ENCODE assay signal across 22 mouse cellular contexts in genomic region chr7:112133277-112133676, GRCm38 (mm10). TPM values are rescaled to one million over a fixed set of nuclear protein-coding genes. Genes with fewer than 3 reads are reported as not detected.
DNase-seq lines count a peak whose midpoint lies in the region; ATAC-seq and TF ChIP-seq lines count a peak whose summit lies in the region.
"Had no signal": no experiment of that assay in that cellular context is flagged by ENCODE, and none has a peak within 500 bp of the region (broad histone marks: within the 10 kb centered on the region; RNA-seq: fewer than 3 reads in every experiment).

No protein-coding gene starts in this region.

- no peak for DNase-seq in cerebellum, adult 2 months
- DNase-seq in cerebellum, adult 11 months = no peak
- no peak for DNase-seq in hindbrain, postnatal 0 days (ENCODE audit: low spot score)
- no peak for DNase-seq in hindbrain, embryonic 10.5 days (ENCODE audit: low spot score)
- DNase-seq in liver, postnatal 0 days = no peak
- no peak for DNase-seq in liver, embryonic 11.5 days (ENCODE audit: low spot score)
- DNase-seq in induced T-regulatory cell, adult 2 months (ENCODE audit: low read depth) = peak; percentile 57
- no peak for DNase-seq in adrenal gland, adult 8-10 months
- DNase-seq: adrenal gland, postnatal 25 days; cerebellum, adult 8-10 months; gastrocnemius, postnatal 14 days; heart, adult 18-20 months; heart, postnatal 4 days; kidney, adult 8-10 months; kidney, postnatal 4 days; right cerebral cortex, adult 18-20 months had no signal

- no peak for TF ChIP-seq POLR2A in cerebellum, adult 2 months (IDR thresholded peaks at IDR 0.05; ENCODE audit: borderline replicate concordance, insufficient read depth, low read length)

- no peak overlapping the region for H3K9ac ChIP-seq in hindbrain, postnatal 0 days (replicated peaks; ENCODE audit: low read length)
- no peak overlapping the region for H3K9ac ChIP-seq in liver, postnatal 0 days (replicated peaks)
- H3K9ac ChIP-seq in liver, embryonic 11.5 days (ENCODE audit: low read depth, low read length) = no peak overlapping the region
- H3K9ac ChIP-seq: heart, embryonic 15.5 days; limb, embryonic 13.5 days; neural tube, embryonic 12.5 days had no signal

- H3K36me3 ChIP-seq in hindbrain, postnatal 0 days (ENCODE audit: insufficient read depth, low read length) = no peaks in the 10 kb centered on the region
- no peaks in the 10 kb centered on the region for H3K36me3 ChIP-seq in hindbrain, embryonic 10.5 days
- no peaks in the 10 kb centered on the region for H3K36me3 ChIP-seq in liver, postnatal 0 days (replicated peaks; ENCODE audit: insufficient read depth, low read length)
- H3K36me3 ChIP-seq in liver, embryonic 11.5 days (ENCODE audit: control insufficient read depth, insufficient read depth, low read length) = no peaks in the 10 kb centered on the region
- H3K36me3 ChIP-seq: heart, embryonic 15.5 days; limb, embryonic 13.5 days; neural tube, embryonic 12.5 days had no signal

- ATAC-seq in hindbrain, postnatal 0 days = no peak
- no peak for ATAC-seq in liver, postnatal 0 days
- ATAC-seq in liver, embryonic 11.5 days (replicated peaks; ENCODE audit: low FRiP score) = no peak
- ATAC-seq: hindbrain, embryonic 16.5 days; Patski had no signal

- no peak overlapping the region for H3K4me2 ChIP-seq in hindbrain, postnatal 0 days (ENCODE audit: low read depth, low read length)
- no peak overlapping the region for H3K4me2 ChIP-seq in liver, postnatal 0 days (ENCODE audit: low read depth, low read length)
- H3K4me2 ChIP-seq in liver, embryonic 11.5 days = no peak overlapping the region
- H3K4me2 ChIP-seq: heart, embryonic 15.5 days; limb, embryonic 13.5 days; midbrain, embryonic 11.5 days; neural tube, embryonic 12.5 days had no signal

- TF ChIP-seq CTCF in cerebellum, adult 2 months (IDR thresholded peaks at IDR 0.05; ENCODE audit: borderline replicate concordance, insufficient read depth, low read depth, low read length) = 0 out of 2 replicates have a peak, but pooled peaks have one; percentile 30
- peak; percentile 62 for TF ChIP-seq CTCF in hindbrain, postnatal 0 days (IDR thresholded peaks at IDR 0.05; ENCODE audit: low read depth)
- peak; percentile 23; the same call in 1 of the 2 replicates for TF ChIP-seq CTCF in liver, postnatal 0 days (IDR thresholded peaks at IDR 0.05; ENCODE audit: low read depth)

- H3K27me3 ChIP-seq in cerebellum, adult 2 months (ENCODE audit: control insufficient read depth, insufficient read depth, low read length) = no peaks in the 10 kb centered on the region
- H3K27me3 ChIP-seq in hindbrain, postnatal 0 days (ENCODE audit: insufficient read depth, low read length) = no peaks in the 10 kb centered on the region
- H3K27me3 ChIP-seq in hindbrain, embryonic 10.5 days (ENCODE audit: insufficient read depth, poor library complexity, severe bottlenecking) = no peaks in the 10 kb centered on the region
- no peaks in the 10 kb centered on the region for H3K27me3 ChIP-seq in liver, postnatal 0 days (ENCODE audit: insufficient read depth, low read length)
- H3K27me3 ChIP-seq in liver, embryonic 11.5 days (replicated peaks; ENCODE audit: control insufficient read depth, insufficient read depth, low read length) = no peaks in the 10 kb centered on the region
- H3K27me3 ChIP-seq: heart, embryonic 15.5 days; limb, embryonic 13.5 days; neural tube, embryonic 12.5 days; Patski had no signal

- TF ChIP-seq EP300 in liver, postnatal 0 days (IDR thresholded peaks at IDR 0.05; ENCODE audit: low read depth) = no peak

- H3K4me1 ChIP-seq in cerebellum, adult 2 months (ENCODE audit: control insufficient read depth, insufficient read depth, low read length) = peaks cover 20% of the 10 kb centered on the region
- peaks cover 4% of the 10 kb centered on the region; the same call in 1 of the 2 replicates for H3K4me1 ChIP-seq in hindbrain, postnatal 0 days (ENCODE audit: insufficient read depth, low read length)
- peaks cover 13% of the 10 kb centered on the region; the same call in 1 of the 2 replicates for H3K4me1 ChIP-seq in hindbrain, embryonic 10.5 days (replicated peaks)
- H3K4me1 ChIP-seq in liver, postnatal 0 days (ENCODE audit: insufficient read depth) = no peaks in the 10 kb centered on the region; the same call in 1 of the 2 replicates
- no peaks in the 10 kb centered on the region for H3K4me1 ChIP-seq in liver, embryonic 11.5 days (replicated peaks; ENCODE audit: control insufficient read depth, insufficient read depth, low read length)
- H3K4me1 ChIP-seq: neural tube, embryonic 12.5 days had no signal

- H3K9me3 ChIP-seq in hindbrain, postnatal 0 days (ENCODE audit: low read length) = no peaks in the 10 kb centered on the region
- H3K9me3 ChIP-seq in hindbrain, embryonic 10.5 days = no peaks in the 10 kb centered on the region
- no peaks in the 10 kb centered on the region for H3K9me3 ChIP-seq in liver, postnatal 0 days (ENCODE audit: low read length)
- no peaks in the 10 kb centered on the region for H3K9me3 ChIP-seq in liver, embryonic 11.5 days (ENCODE audit: control insufficient read depth, low read length)
- H3K9me3 ChIP-seq: heart, embryonic 15.5 days; limb, embryonic 13.5 days; neural tube, embryonic 12.5 days had no signal

- H3K4me3 ChIP-seq in cerebellum, adult 2 months (replicated peaks; ENCODE audit: insufficient read depth, low read depth, low read length) = no peak overlapping the region
- no peak overlapping the region for H3K4me3 ChIP-seq in hindbrain, postnatal 0 days (ENCODE audit: low read length)
- H3K4me3 ChIP-seq in hindbrain, embryonic 10.5 days = no peak overlapping the region
- no peak overlapping the region for H3K4me3 ChIP-seq in liver, postnatal 0 days (ENCODE audit: low read depth, low read length)
- H3K4me3 ChIP-seq in liver, embryonic 11.5 days (ENCODE audit: low read depth, low read length) = no peak overlapping the region
- H3K4me3 ChIP-seq: heart, embryonic 15.5 days; limb, embryonic 13.5 days; neural tube, embryonic 12.5 days had no signal

- WGBS in cerebellum, adult 2 months = 92% methylated on average over 5 of the region's 5 CpGs
- 83% methylated on average over 5 of the region's 5 CpGs for WGBS in hindbrain, postnatal 0 days
- 92% methylated on average over 5 of the region's 5 CpGs for WGBS in hindbrain, embryonic 10.5 days
- 81% methylated on average over 5 of the region's 5 CpGs for WGBS in liver, postnatal 0 days (ENCODE audit: insufficient replicate concordance)
- 86% methylated on average over 5 of the region's 5 CpGs for WGBS in liver, embryonic 11.5 days

- no peak overlapping the region for H3K27ac ChIP-seq in cerebellum, adult 2 months (ENCODE audit: insufficient read depth, low read length)
- no peak overlapping the region for H3K27ac ChIP-seq in hindbrain, postnatal 0 days
- no peak overlapping the region for H3K27ac ChIP-seq in hindbrain, embryonic 10.5 days
- no peak overlapping the region for H3K27ac ChIP-seq in liver, postnatal 0 days (ENCODE audit: low read depth)
- no peak overlapping the region for H3K27ac ChIP-seq in liver, embryonic 11.5 days (ENCODE audit: low read depth, low read length)
- H3K27ac ChIP-seq: heart, embryonic 15.5 days; neural tube, embryonic 12.5 days had no signal

RNA-seq across cellular contexts. Expression of gene Dkk3, which starts 25.6 kb away (rescaled TPM):
- 17.1 and 20.4 TPM in 2 replicates for polyA plus RNA-seq in cerebellum, adult 2 months (2012; rRNA removed)
- total RNA-seq in hindbrain, postnatal 0 days (2014; rRNA removed) = 33.2 and 42.0 TPM in 2 replicates
- polyA plus RNA-seq in hindbrain, postnatal 0 days (2015; fragmentation: Nextera tagmentation; extraction: Ambion mirVana) = 48.2 and 49.6 TPM in 2 replicates
- polyA plus RNA-seq in hindbrain, embryonic 10.5 days (2016; fragmentation: Nextera tagmentation; extraction: Ambion mirVana) = 7.3 and 9.0 TPM in 2 replicates
- polyA plus RNA-seq in liver, postnatal 0 days (2015; fragmentation: Nextera tagmentation; extraction: Ambion mirVana) = 1.2 and 1.7 TPM in 2 replicates
- 11.0 and 12.0 TPM in 2 replicates for polyA plus RNA-seq in liver, embryonic 11.5 days (2014; fragmentation: Nextera tagmentation; extraction: Ambion mirVana)
- 10 to 100 TPM; 22.5 to 28.9 (median 24.0) TPM for total RNA-seq in adrenal gland, adult 8-10 months (2022)
